Mouse (Mus musculus) embryo, embryonic 10.5 days (tissue): Measurements from ENCODE around the gene Ttyh3.

Experiments used
- DNase-seq: peaks from one replicate; pipeline ENCODE4 v3.0.0-alpha.2; 2015; ENCODE audit warnings: low spot score

Ttyh3 gene

GRCm38 (mm10) chr5:140652587-140652986, 3.8 kb upstream of the Ttyh3 start:
- DNase-seq = no peak

GRCm38 (mm10) chr5:140651231-140651630, 2.4 kb upstream of the Ttyh3 start:
- no peak for DNase-seq

- no peak for DNase-seq
These were observed 1.1 kb upstream of the Ttyh3 start for GRCm38 (mm10) chr5:140649881-140650414.

GRCm38 (mm10) chr5:140649101-140649667, 353 bp upstream of the Ttyh3 start:
- peak; percentile 99 for DNase-seq

GRCm38 (mm10) chr5:140647821-140648518, 861 bp downstream of the Ttyh3 start:
- DNase-seq = peak; percentile 48

GRCm38 (mm10) chr5:140647031-140647760, 1.6 kb downstream of the Ttyh3 start:
- no peak for DNase-seq

GRCm38 (mm10) chr5:140646171-140646570, 2.7 kb downstream of the Ttyh3 start:
- DNase-seq = no peak

- DNase-seq = no peak
These were observed 3.4 kb downstream of the Ttyh3 start for GRCm38 (mm10) chr5:140645454-140645853.

GRCm38 (mm10) chr5:140644702-140645201, 4.1 kb downstream of the Ttyh3 start:
- peak; percentile 21 for DNase-seq

- DNase-seq = no peak
These were observed 4.6 kb downstream of the Ttyh3 start for GRCm38 (mm10) chr5:140644263-140644662.

- DNase-seq = no peak
These were observed 6.8 kb downstream of the Ttyh3 start for GRCm38 (mm10) chr5:140642076-140642475.

GRCm38 (mm10) chr5:140641254-140641928, 7.4 kb downstream of the Ttyh3 start:
- peak; percentile 64 for DNase-seq

GRCm38 (mm10) chr5:140640812-140641211, 8.0 kb downstream of the Ttyh3 start:
- DNase-seq = no peak

GRCm38 (mm10) chr5:140639871-140640270, 9.0 kb downstream of the Ttyh3 start:
- DNase-seq = no peak

GRCm38 (mm10) chr5:140639312-140639711, 9.5 kb downstream of the Ttyh3 start:
- DNase-seq = no peak

GRCm38 (mm10) chr5:140638484-140638883, 10.3 kb downstream of the Ttyh3 start:
- DNase-seq = no peak

GRCm38 (mm10) chr5:140637989-140638388, 10.8 kb downstream of the Ttyh3 start:
- no peak for DNase-seq

- DNase-seq = no peak
These were observed 11.8 kb downstream of the Ttyh3 start for GRCm38 (mm10) chr5:140637058-140637410.

GRCm38 (mm10) chr5:140636316-140637057, 12.3 kb downstream of the Ttyh3 start:
- DNase-seq = no peak

- no peak for DNase-seq
These were observed 13.8 kb downstream of the Ttyh3 start for GRCm38 (mm10) chr5:140634798-140635722.
